Mouse (Mus musculus) forelimb bud, embryonic 11.5 days (tissue): Measurements from ENCODE around the gene Tnks1bp1.

Experiments
- DNase-seq: peaks from one replicate; pipeline ENCODE4 v3.0.0-alpha.2; 2012; ENCODE audit warnings: low read depth, low spot score

The Tnks1bp1 gene

DNA sequence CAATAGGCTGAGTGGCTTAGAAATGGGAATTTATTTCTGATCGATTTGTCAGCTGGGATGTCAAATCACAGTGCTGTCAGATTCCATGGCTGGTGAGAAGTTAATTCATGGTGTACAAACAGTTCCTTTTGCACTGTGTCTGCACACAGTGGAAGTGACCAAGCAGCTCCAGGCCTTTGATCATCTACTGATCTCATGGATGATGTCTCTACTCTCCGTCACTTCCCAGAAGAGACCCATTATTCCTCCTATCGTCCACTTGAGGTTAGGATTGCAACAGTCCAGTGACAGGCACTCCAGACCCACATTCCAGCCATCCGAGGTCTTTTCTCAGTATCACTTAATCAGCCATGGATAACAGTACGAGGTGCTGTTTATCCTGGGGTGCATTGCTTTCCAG is 25.9 kb downstream of the Tnks1bp1 start:
- no peak for DNase-seq

DNA sequence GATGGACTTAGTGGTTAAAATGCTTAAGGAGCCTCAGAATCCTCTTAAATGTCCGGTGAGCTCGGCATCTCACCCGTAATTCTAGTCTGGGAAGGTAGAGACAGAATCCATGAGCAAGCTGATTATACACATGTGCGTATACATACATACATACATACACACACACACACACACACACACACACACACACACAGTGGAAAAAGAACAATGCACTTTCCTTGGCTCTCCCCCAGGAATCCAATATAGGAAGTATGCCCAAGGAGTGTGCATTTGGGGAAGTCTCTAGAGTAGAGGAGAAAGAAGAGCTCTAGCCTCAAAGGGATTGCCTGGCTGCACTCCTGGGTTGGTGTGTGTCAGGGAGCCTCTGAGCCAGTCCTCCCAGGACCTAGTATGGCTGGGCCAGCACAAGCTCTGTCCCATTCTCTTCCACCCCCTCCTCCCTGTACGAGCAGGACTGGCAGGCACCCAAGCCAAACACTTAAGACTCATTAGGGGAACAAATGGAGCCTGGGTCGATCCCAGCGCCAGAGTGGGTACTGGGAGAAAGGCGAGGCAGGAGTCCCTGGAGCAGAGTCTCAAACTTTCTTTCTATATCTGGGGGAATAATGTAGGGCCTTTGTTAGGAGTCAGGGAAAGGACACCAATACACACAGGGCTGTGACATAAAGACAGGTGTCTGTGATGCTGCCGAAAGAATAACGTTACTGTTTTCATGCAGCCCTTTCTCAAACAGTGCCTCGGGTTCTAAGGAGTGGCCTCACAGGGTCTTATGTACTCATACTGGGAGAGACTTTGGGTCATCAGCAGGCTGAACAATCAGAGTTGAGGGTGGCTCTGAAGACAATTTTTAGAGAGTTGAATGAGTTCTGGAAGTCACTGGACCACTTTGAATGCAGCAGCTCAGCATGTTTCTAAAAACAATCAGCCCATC is 41.2 kb downstream of the Tnks1bp1 start:
- DNase-seq: no peak

DNA sequence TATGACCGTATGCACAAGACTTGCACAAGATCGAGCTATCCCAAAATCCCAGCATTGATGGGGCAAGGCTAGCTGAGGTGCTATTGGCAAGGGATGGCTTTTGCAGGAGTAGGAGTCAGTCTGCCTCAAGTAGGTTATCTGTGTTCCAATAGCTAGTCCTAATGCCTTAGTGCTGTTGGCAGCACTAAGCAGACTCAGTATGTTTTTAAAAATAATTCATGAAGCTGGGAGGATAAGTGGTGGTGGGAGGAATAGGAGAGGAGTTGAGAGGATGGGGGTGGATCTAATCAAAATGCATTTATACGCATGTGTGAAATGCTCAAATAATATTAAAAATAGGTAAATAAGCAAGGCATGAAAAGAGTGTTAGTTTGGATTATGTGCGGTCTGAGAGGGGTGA is 43.5 kb downstream of the Tnks1bp1 start:
- DNase-seq: no peak

DNA sequence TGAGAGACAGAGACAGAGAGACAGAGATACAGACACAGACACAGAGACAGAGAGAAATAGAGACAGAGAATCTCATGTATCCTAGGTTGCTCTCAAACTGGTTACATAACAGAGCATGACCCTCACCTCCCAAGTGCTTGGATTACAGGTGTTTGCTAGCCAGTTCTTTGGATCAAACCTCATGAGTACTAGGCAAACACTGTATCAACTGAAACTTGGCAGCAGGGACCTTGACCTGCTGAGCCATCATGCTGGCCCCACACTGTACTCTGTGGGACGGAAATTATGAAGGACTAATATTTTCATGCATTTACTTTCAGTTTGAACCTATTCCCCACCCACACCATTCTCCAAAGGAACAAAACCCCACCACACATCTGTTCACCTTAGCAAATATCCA is 45.6 kb downstream of the Tnks1bp1 start:
- no peak for DNase-seq

DNA sequence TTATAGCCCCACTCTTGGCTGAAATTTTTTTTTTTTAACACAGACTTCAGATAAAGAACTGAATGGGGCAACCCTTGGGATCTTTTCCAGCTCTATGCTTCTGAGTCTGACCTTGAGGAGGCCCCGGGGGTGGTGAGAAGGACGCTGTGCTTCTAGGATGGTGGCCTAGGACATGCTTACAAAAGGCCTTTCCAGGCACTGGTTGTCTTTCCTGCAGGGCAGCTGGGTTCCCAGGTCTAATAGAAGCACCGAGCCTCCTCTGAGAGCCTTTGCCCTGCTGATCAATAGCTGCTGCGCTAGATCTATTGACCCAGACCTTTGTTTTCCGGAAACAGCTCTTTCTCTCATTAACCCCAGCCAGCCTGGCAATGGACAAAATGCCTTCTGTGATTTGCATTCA is 48.1 kb downstream of the Tnks1bp1 start:
- no peak for DNase-seq

DNA sequence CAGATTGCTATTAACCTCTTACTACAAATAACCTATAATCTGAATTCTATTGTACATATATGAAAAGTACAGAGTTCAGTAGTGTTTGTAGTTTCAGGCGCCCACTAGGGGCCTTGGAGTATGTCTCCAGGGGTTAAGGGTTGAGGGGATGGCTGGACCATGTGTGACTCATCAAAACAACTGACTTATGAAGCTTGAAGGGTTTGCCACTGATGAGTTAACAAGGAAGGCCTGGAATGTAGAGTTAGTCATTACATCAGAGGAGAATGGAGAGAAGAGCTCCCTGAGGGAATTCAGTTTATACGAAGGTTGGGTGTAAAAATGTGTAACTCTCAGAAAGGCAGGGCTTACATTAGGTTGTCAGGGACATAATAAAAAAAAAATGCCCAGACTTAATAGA is 50.2 kb downstream of the Tnks1bp1 start:
- DNase-seq: no peak

DNA sequence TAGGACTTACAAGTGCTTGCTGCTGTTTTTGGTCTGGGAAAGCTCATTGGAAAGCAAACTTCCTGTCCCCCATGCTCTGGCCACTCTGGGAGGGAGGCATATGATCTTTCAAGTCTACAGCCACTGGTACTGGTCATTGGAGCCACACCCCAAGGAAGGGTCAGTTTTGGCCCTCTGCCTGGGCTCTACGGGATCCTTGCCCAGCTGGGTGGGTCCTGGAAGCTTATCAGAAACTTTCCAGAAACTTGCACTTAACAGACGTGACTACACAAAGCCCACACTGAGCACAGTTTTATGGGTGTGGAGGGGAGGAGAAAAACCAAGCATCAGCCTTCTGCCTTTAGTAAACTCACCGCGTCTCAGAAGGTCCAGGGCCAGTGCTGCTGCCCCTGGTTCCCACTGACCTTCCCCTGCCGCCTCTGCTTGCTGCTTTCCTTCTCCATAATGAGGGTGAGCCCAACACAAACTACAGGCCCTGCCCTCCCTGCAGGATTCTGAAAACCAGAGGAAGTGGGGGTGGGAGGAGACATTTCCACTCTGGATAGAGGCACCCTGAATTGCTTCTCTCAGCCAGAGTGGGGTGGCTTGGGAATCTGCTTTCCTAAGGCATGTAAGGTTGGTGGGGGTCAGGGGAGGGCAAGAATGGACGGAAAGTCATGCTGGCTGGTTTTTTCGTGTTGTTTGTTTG is 51.1 kb downstream of the Tnks1bp1 start:
- no peak for DNase-seq

DNA sequence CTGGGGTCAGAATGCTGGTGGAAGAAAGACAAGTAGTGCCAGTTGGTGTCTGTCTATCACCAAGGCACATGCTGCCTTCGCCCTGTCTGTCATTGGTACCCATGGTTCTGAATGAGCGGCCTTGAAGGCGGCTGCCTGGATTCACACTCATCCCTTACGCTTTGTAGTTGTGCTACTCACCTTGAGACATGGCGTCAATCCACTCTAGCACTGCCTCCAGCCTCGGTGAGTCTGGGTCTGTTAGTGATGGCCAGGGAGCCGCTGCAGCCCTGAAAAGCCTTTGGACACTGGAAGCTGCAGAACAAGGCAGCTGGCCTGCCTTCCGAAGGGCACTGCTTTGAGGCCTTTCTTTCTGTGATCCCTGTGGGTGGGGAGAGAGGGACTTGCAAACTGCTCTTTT is 55.4 kb downstream of the Tnks1bp1 start:
- no peak for DNase-seq

DNA sequence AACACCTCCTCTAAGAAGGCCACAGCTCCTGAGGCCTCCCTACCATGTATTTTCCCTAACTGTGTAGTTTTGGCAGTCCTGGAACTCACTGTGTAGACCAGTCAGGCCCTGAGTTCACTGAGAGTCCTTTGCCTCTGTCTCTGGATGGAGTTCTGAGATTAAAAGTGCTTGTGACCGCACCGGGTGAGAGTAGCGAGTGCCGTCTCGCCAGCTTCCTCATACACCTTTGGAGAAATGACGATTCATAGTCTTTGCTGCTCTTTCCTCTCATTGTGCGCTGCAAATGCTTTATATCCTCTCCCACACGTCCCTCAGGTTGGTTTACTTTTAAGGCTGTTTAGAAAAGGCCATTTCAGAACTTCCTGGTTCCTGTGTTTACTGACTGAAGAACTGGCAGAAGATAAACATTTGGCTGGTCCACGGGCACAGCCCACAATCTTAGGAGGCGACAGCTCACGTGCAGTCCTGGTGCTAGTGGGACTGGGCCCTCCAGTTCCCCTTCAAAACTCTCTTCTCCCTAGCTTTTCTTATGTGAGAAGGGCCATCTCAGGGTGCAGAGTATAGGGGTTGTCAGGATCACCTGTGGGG is 57.7 kb downstream of the Tnks1bp1 start:
- no peak for DNase-seq

DNA sequence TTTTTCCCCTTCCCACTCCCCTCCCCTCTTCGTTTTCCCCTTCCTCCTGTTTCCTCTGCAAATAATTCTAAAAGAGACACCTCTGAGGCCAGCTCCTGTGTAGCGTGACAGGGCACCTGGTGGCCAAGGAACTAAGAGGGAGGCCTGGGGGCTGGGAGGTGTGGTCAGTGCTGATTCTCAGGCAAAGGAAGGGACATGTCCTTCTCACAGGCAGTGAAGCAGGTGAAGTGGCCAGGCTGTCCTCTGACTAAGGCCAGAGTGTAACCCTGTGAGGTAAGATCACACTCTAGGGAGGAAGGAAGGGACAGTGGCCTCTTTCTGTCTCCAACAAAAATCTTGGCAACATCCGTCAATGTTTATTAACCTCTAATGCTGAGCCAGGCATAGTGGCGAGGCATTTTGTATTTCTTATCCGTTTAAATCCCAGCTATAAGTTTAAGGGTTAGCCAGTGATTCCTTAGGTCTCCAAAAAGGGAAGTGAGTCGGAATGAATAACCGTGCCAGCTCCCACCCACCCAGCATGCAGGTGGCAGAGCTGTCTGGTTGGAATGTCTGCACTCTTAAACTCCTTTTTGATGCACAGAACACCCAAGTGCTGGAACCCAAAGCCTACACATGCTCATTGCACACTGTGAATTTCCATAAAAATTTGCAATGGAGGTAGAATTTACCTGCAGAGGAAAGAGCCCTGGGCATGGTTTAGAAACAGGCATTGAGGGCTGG is 58.4 kb downstream of the Tnks1bp1 start:
- DNase-seq: no peak

DNA sequence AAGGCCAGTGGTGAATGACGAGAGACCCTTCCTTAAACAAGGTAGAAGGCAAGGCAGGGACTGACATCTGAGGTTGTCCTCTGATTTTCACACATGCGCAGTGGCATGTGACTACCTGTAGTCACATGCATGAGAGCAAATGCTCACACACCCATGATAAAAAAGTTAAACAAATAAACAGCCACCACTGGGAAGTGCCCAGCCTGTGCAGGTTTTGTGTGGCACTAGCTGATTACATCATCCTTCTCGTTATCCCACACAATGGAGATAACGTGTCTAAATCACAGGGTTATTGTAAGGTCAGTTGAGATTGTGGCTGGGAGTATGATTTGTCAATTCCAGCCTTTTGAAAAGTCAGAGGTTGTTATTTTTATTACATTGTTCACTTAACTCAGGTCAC is 59.1 kb downstream of the Tnks1bp1 start:
- no peak for DNase-seq

DNA sequence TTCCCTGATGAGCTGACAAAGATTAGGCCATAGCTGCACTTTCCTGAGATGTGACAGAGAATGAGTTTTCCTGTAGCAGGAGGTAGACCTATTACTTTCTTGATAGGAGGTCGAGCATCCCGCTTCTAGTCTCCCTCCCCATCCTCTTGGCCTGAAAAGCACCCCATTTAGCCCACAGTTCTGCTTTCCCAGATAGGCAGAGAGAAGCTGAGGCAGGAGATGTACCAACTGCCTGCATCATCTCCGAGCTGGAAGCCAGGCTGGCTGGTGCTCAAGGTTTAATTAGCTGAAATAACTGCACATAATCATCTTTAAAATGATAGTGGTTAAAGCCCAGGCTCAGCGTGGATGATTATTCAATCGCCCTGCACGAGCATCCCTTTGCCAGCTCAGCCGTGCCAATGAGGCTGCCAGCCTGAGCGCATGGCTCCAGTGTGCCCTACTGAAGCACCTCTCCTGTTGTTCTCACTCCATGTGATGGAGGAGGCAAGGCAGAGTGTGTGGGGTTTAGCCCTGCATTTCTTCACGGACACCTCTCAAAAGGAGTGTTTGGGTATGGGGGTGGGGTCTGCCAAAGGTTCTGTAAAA is 62.6 kb downstream of the Tnks1bp1 start:
- DNase-seq: no peak
